Mouse (Mus musculus): ENCODE data around the gene Hmgcs1. TPM values are rescaled to one million over a fixed set of nuclear protein-coding genes. Genes with fewer than 3 reads are reported as not detected.
"Not testable (repeated sequence)": the region's sequence is repeated elsewhere in the genome, so short reads cannot be mapped to it uniquely, and the experiment has no call there.

Gene Hmgcs1
- polyA plus RNA-seq, 1 experiment from 2014 or later = 197 TPM

DNA sequence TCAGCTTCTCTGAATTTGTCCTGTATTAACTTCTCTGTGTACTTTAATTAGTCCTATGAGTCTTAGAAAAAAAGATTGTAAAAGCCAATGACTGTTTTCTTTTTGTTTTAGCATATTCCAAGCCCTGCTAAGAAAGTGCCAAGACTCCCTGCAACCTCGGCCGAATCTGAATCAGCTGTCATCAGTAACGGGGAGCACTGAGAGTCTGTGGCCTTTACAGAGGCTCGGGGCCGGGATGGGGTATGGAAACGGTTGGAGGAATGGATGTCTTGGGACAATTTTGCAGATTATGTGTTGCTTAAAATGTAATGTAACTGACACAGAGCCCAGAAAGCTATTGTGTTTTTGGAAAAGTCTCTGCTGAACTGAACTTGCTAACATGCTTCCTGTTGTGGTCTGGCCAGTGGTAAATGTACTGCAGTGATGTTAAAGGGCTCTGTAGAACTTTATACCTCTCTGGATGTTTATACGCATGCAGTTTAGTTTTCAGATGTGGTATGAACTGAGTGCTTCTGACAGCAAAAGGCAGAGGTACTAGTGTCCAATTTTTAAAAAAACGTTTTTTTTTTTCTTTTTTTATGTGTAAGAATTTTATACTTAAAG is 16.2 kb downstream of the Hmgcs1 start:
- not testable (repeated sequence) for H3K9me3 ChIP-seq; H3K4me2 ChIP-seq; H3K27ac ChIP-seq; H3K4me3 ChIP-seq (replicated peaks); ATAC-seq (ENCODE audit: insufficient number of reproducible peaks, insufficient read depth, low FRiP score, low TSS enrichment, low read depth); H3K27me3 ChIP-seq; H3K4me1 ChIP-seq (replicated peaks); H3K9ac ChIP-seq (replicated peaks)
- peaks cover 81% of the 10 kb centered on the region for H3K36me3 ChIP-seq
- WGBS = 82% methylated on average over 7 of the region's 8 CpGs

DNA sequence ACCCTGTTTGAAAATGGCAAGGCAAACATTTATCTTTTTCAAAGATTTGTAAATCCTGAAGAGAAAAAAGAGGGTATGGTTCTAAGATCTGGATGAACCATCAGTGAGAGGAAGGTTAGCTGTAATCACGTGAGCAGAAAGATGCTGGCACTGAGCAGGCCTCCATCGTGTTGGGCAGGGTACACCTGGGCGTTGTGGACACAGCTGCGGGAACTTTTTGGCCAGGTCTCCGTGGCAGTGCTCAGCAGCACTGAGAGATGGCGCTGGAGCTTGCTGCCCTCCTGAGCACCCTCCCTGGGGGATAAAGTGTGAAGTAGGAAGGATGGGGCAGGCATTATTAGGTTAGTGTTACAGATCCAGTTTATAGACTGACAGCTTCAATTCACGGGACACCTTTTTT is 16.8 kb downstream of the Hmgcs1 start:
- H3K9ac ChIP-seq (replicated peaks) = no peak overlapping the region
- no peaks in the 10 kb centered on the region for H3K27me3 ChIP-seq
- H3K27ac ChIP-seq = no peak overlapping the region
- 75% methylated on average over 7 of the region's 7 CpGs for WGBS
- no peak for ATAC-seq (ENCODE audit: insufficient number of reproducible peaks, insufficient read depth, low FRiP score, low TSS enrichment, low read depth)
- peaks cover 75% of the 10 kb centered on the region for H3K36me3 ChIP-seq
- H3K4me2 ChIP-seq = no peak overlapping the region
- no peaks in the 10 kb centered on the region for H3K9me3 ChIP-seq
- H3K4me1 ChIP-seq (replicated peaks) = no peaks in the 10 kb centered on the region
- H3K4me3 ChIP-seq (replicated peaks) = no peak overlapping the region

DNA sequence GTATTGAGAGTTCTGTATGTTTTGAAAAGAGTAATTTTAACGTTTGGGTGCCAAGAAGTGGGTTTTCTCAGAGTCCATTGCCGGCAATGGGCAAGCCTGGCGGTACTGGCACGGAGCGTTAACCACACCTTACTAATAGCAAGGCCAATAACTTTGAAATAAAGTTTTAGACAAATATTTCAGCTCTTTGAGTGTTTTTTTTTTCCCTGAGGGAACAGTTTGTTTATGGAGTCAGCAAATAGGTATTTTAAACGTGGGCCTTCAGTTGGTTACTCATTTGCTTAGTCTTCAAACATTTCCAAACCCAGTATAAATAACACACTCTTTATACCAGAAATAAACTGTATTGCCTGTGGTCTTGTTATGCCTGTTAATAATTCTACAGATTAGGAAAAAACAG is 17.7 kb downstream of the Hmgcs1 start:
- no peaks in the 10 kb centered on the region for H3K4me1 ChIP-seq (replicated peaks)
- H3K9me3 ChIP-seq = no peaks in the 10 kb centered on the region
- H3K4me3 ChIP-seq (replicated peaks) = no peak overlapping the region
- WGBS = 89% methylated on average over 6 of the region's 6 CpGs
- no peak overlapping the region for H3K27ac ChIP-seq
- no peak for ATAC-seq (ENCODE audit: insufficient number of reproducible peaks, insufficient read depth, low FRiP score, low TSS enrichment, low read depth)
- no peaks in the 10 kb centered on the region for H3K27me3 ChIP-seq
- no peak overlapping the region for H3K4me2 ChIP-seq
- peaks cover 69% of the 10 kb centered on the region for H3K36me3 ChIP-seq
- H3K9ac ChIP-seq (replicated peaks) = no peak overlapping the region

DNA sequence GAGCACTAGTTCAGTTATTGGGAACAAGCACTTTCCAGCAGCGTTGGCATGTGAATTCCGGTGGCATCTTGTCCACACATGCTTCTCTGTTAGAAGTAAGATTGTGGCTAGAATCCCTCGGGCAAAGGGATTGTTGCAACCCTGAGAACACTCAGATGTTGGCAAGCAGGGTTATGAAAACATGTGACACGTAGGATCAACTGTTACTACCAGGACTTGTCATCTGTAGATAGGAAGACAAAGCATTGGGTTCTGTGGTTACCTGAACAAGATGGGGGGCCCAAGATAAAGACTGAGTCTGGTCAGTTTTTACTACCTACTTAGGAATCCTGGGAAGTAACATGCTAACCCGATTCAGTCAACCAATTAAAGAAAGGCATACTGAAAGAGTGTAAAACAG is 18.8 kb downstream of the Hmgcs1 start:
- H3K27me3 ChIP-seq = no peaks in the 10 kb centered on the region
- H3K4me3 ChIP-seq (replicated peaks) = no peak overlapping the region
- H3K4me2 ChIP-seq = no peak overlapping the region
- ATAC-seq (ENCODE audit: insufficient number of reproducible peaks, insufficient read depth, low FRiP score, low TSS enrichment, low read depth) = no peak
- H3K9ac ChIP-seq (replicated peaks) = no peak overlapping the region
- 88% methylated on average over 5 of the region's 5 CpGs for WGBS
- H3K27ac ChIP-seq = no peak overlapping the region
- peaks cover 61% of the 10 kb centered on the region for H3K36me3 ChIP-seq
- H3K9me3 ChIP-seq = no peaks in the 10 kb centered on the region
- no peaks in the 10 kb centered on the region for H3K4me1 ChIP-seq (replicated peaks)

DNA sequence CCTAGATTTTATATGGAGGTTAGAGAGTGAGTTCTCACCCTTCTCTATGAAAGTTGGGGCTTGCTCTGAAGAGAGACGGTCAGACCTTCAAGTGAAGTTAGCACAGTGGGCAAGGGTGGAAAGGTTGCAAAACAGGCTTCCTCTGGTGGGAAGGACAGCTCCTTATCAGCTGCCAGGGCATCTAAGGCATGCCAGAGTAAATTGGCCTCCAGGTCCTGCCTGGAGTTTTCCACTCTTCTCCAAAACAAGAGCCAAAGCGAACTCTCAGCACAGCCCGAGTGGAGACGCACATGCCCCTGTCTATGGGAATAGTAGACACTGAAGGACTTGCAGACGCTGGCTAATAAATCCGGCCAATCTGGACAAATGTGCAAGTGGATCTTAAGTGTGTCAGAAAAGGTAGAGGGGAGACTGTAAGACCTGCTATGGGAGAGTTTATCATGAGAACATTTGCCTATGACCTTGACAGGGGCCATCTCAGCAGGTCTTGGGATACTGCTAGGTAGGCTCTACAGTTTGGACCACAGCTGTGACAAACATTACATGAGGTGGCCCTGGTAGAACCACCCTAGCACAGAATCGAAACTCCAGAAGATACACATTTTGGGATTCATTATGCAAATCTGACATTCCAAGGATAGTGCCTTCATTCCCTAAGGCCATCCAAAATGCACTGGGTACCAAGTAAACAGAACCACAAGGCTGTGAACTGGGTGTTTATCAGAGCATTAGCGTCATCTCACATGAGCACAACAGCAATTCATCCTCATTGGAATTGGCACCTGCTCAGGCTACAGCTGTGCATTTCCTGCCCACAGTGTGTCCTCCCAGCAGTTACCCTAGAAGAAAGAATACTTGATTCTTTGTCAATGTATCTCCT is 19.4 kb downstream of the Hmgcs1 start:
- peaks cover 54% of the 10 kb centered on the region for H3K36me3 ChIP-seq
- H3K4me2 ChIP-seq = no peak overlapping the region
- ATAC-seq (ENCODE audit: insufficient number of reproducible peaks, insufficient read depth, low FRiP score, low TSS enrichment, low read depth) = no peak
- WGBS = 90% methylated on average over 8 of the region's 8 CpGs
- H3K9ac ChIP-seq (replicated peaks) = no peak overlapping the region
- H3K4me3 ChIP-seq (replicated peaks) = no peak overlapping the region
- no peak overlapping the region; the same call in 1 of the 2 replicates for H3K27ac ChIP-seq
- no peaks in the 10 kb centered on the region for H3K27me3 ChIP-seq
- no peaks in the 10 kb centered on the region for H3K4me1 ChIP-seq (replicated peaks)
- H3K9me3 ChIP-seq = no peaks in the 10 kb centered on the region

DNA sequence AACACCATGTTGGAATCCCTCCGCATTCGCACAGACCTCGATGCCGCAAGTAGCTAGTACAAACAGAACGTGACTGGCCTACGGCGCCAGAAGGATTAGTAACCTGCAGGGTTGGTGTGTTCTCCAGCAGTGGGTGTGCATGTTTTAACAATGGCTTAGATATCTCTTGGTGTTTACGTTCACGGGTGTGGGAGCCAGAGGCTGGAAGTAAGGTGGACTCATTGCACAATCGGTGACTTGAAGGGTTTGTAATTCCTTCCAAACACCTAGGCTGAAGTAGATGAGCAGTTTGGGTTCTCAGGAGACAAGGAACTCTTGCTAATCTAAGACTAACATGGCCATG is 20.1 kb downstream of the Hmgcs1 start:
- Histone ChIP-seq H3K4me2 (no peak overlapping the region), H3K4me1 (replicated peaks) (no peaks in the 10 kb centered on the region), H3K36me3 (peaks cover 48% of the 10 kb centered on the region), H3K9me3 (no peaks in the 10 kb centered on the region), H3K27me3 (no peaks in the 10 kb centered on the region), H3K9ac (replicated peaks) (no peak overlapping the region), H3K4me3 (replicated peaks) (no peak overlapping the region), H3K27ac (no peak overlapping the region; the same call in 1 of the 2 replicates)
- WGBS = 90% methylated on average over 10 of the region's 10 CpGs
- no peak for ATAC-seq (ENCODE audit: insufficient number of reproducible peaks, insufficient read depth, low FRiP score, low TSS enrichment, low read depth)

DNA sequence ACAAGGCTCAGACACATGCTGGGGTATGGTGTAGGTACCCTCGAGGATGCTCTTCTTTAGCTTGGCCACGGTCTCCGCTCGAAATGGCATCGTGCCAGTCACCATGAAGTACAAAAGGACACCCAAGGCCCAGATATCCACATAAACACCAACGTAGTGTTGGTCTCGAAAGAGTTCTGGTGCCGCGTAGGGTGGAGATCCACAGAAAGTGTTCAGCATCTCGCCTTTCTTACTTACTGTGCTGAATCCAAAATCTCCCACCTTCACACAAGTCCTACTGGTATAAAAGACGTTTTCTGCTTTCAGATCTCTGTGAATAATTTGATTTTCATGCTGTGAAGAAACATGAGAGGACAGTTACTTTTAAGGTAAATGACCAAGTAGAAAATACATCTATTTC is 22.3 kb downstream of the Hmgcs1 start:
- Histone ChIP-seq H3K9ac (replicated peaks) (no peak overlapping the region), H3K4me1 (replicated peaks) (no peaks in the 10 kb centered on the region), H3K36me3 (peaks cover 32% of the 10 kb centered on the region), H3K4me2 (no peak overlapping the region), H3K27me3 (no peaks in the 10 kb centered on the region), H3K4me3 (replicated peaks) (no peak overlapping the region), H3K27ac (no peak overlapping the region), H3K9me3 (no peaks in the 10 kb centered on the region)
- no peak for ATAC-seq (ENCODE audit: insufficient number of reproducible peaks, insufficient read depth, low FRiP score, low TSS enrichment, low read depth)
- 96% methylated on average over 11 of the region's 11 CpGs for WGBS

DNA sequence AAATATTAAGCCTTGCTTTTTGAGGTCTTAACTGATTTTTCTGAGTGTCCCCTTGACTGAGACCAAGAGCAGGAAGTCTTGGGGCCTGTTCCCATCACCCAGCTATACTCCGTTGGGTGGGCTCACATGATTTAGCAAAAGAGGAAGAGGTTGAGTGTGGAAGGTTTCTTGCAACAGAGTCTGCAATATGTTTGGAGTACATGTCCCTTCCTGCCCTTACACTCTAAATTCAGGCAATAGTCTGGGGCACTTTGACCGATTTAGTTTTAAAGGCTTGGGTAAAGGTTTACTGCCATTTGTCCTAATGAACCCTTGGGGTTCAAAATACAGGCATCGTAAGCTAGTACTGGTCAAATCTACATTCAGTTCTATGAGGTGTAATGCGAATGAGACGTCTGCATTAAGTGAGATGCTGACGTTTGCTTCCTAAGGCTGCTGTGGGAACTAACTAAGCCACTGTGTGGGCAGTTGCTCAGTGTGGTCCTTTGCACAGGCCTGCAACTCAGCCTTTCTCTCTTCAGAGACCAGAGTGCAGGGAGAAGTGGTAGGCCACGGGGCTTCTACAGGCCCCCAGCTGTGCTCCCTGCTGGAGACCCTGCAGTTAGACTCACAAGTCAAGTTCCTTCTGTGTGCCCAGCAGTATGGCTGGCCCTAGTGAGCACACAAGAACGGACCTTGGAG is 23.1 kb downstream of the Hmgcs1 start:
- no peaks in the 10 kb centered on the region for H3K4me1 ChIP-seq (replicated peaks)
- no peak overlapping the region for H3K4me3 ChIP-seq (replicated peaks)
- H3K27me3 ChIP-seq = no peaks in the 10 kb centered on the region
- ATAC-seq (ENCODE audit: insufficient number of reproducible peaks, insufficient read depth, low FRiP score, low TSS enrichment, low read depth) = no peak
- no peaks in the 10 kb centered on the region for H3K9me3 ChIP-seq
- no peak overlapping the region for H3K9ac ChIP-seq (replicated peaks)
- no peak overlapping the region for H3K27ac ChIP-seq
- H3K4me2 ChIP-seq = no peak overlapping the region
- WGBS = 70% methylated on average over 8 of the region's 8 CpGs
- peaks cover 32% of the 10 kb centered on the region for H3K36me3 ChIP-seq

DNA sequence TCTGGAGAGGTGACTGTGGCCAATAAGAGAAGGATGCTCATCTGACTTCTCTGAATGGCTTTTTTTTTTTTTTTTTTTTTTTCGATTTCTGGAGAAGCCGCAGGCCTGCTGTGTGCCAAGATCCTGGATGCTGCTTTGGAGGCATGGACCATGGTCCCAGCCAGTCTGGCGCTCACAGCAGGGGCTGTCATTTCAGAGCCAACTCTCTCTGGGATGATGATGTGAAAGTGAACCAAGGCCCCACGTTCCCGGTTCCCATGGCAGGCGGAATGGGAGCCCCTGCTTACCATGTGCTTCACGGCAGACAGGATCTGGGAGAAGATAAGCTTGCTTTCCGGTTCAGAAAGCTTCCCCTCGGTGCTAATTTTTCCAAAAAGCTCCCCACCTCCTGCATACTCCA is 23.6 kb downstream of the Hmgcs1 start:
- Histone ChIP-seq H3K4me3 (replicated peaks) (no peak overlapping the region), H3K4me2 (no peak overlapping the region), H3K4me1 (replicated peaks) (no peaks in the 10 kb centered on the region), H3K36me3 (peaks cover 28% of the 10 kb centered on the region), H3K9ac (replicated peaks) (no peak overlapping the region), H3K27me3 (no peaks in the 10 kb centered on the region), H3K27ac (no peak overlapping the region), H3K9me3 (no peaks in the 10 kb centered on the region)
- 81% methylated on average over 9 of the region's 9 CpGs for WGBS
- ATAC-seq (ENCODE audit: insufficient number of reproducible peaks, insufficient read depth, low FRiP score, low TSS enrichment, low read depth) = no peak

DNA sequence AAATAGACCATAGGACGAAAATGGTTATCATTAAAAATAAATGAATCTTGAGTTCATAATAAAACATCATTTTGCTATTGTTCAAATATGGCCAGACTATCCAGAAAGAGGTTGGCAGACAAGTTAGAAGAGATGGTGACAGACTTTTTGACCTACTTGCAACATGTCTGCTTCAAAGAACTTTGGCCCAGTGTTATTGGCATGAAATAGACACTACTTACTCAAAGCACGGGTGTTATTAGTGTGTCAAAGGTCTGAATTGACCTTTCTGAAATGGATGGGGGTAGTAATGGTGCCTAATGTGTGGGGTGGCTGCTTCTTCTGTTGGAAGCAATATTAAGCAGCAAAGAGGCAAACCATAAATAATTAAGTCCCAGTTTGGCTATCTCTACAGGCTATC is 25.9 kb downstream of the Hmgcs1 start:
- H3K27ac ChIP-seq = no peak overlapping the region
- WGBS = 91% methylated on average over 2 of the region's 2 CpGs
- ATAC-seq (ENCODE audit: insufficient number of reproducible peaks, insufficient read depth, low FRiP score, low TSS enrichment, low read depth) = no peak
- H3K9ac ChIP-seq (replicated peaks) = no peak overlapping the region
- no peak overlapping the region for H3K4me2 ChIP-seq
- no peaks in the 10 kb centered on the region for H3K4me1 ChIP-seq (replicated peaks)
- H3K4me3 ChIP-seq (replicated peaks) = no peak overlapping the region
- H3K36me3 ChIP-seq = peaks cover 5% of the 10 kb centered on the region; the same call in 1 of the 2 replicates
- H3K27me3 ChIP-seq = no peaks in the 10 kb centered on the region
- H3K9me3 ChIP-seq = no peaks in the 10 kb centered on the region

DNA sequence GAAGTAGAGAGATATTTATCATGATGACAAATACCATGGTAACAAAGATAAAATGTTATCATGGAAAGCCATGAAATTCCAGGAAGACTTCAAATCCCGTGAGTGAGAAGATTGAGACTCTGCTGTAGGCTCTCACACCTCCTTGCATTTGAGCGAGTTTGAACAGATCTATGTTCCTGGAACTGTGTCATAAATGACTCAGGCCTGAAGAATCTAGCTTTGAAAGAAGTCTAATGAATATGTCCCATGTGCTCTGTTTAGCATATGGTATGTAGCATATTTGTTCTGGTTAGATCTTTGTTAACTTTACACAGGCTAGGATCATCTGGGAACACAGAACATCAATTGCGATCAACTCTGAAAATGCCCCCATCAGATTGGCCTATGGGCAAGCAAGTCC is 32.3 kb downstream of the Hmgcs1 start:
- Histone ChIP-seq H3K27me3 (no peaks in the 10 kb centered on the region), H3K4me1 (replicated peaks) (no peaks in the 10 kb centered on the region), H3K9ac (replicated peaks) (no peak overlapping the region), H3K27ac (no peak overlapping the region), H3K9me3 (no peaks in the 10 kb centered on the region), H3K4me3 (replicated peaks) (no peak overlapping the region), H3K4me2 (no peak overlapping the region), H3K36me3 (no peaks in the 10 kb centered on the region)
- 84% methylated on average over 3 of the region's 3 CpGs for WGBS
- ATAC-seq (ENCODE audit: insufficient number of reproducible peaks, insufficient read depth, low FRiP score, low TSS enrichment, low read depth) = no peak
